ENCODE assay signal across 8 mouse cellular contexts in the genomic region with DNA sequence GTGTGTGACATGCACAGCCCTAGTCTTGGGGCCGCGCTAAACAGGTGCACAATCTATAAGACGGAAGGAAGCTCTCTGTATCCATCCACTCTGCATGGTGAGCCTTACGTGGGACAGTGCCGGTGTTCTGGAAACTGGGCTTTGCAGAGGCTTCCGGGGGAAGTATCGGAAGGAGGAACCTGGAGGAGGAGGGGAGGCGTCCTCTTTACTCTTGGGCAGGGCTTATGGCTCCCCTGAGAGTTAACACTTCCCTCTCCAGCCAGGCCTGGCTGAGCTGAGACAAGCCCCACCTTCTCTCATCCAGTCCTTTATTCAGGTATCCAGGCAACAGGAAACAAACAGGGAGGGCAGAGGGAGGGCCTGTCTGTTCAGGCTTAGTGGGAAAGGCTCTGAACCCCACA. TPM values are rescaled to one million over a fixed set of nuclear protein-coding genes. Genes with fewer than 3 reads are reported as not detected.
DNase-seq lines count a peak whose midpoint lies in the region; ATAC-seq and TF ChIP-seq lines count a peak whose summit lies in the region.

No protein-coding gene starts in this region.

- H3K9me3 ChIP-seq in heart, embryonic 10.5 days: no peaks in the 10 kb centered on the region
- H3K9me3 ChIP-seq in liver, embryonic 14.5 days (ENCODE audit: control insufficient read depth, low read length): no peaks in the 10 kb centered on the region
- no peaks in the 10 kb centered on the region for H3K9me3 ChIP-seq in stomach, embryonic 14.5 days (ENCODE audit: control insufficient read depth, low read depth, low read length)

- peak overlapping the region; percentile 28 for H3K4me2 ChIP-seq in liver, embryonic 14.5 days (ENCODE audit: low read depth)
- peak overlapping the region; percentile 66 for H3K4me2 ChIP-seq in stomach, embryonic 14.5 days (replicated peaks; ENCODE audit: low read depth, low read length)

- peak overlapping the region; percentile 36 for H3K4me3 ChIP-seq in cerebellum, adult 2 months (replicated peaks; ENCODE audit: insufficient read depth, low read depth, low read length)
- H3K4me3 ChIP-seq in brown adipose tissue, adult 24 weeks (ENCODE audit: insufficient read depth, low read depth, low read length): peak overlapping the region; percentile 50
- H3K4me3 ChIP-seq in heart, embryonic 10.5 days: peak overlapping the region; percentile 62
- H3K4me3 ChIP-seq in kidney, adult 2 months (ENCODE audit: insufficient read depth, low read depth, low read length): peak overlapping the region; percentile 54
- peak overlapping the region; percentile 7 to 30 for H3K4me3 ChIP-seq in liver, embryonic 14.5 days (ENCODE audit: insufficient read depth in 1 of 2, low read depth in 2 of 2, low read length in 2 of 2)
- peak overlapping the region; percentile 43 for H3K4me3 ChIP-seq in stomach, embryonic 14.5 days (ENCODE audit: low read depth, low read length)

- H3K27ac ChIP-seq in cerebellum, adult 2 months (ENCODE audit: insufficient read depth, low read length): no peak overlapping the region
- H3K27ac ChIP-seq in brown adipose tissue, adult 24 weeks (replicated peaks; ENCODE audit: low read depth, low read length): peak overlapping the region; percentile 61
- peak overlapping the region; percentile 69 for H3K27ac ChIP-seq in heart, embryonic 10.5 days
- H3K27ac ChIP-seq in kidney, adult 2 months (ENCODE audit: insufficient read depth, low read depth, low read length): no peak overlapping the region
- H3K27ac ChIP-seq in liver, embryonic 14.5 days: no peak overlapping the region
- no peak overlapping the region for H3K27ac ChIP-seq in stomach, embryonic 14.5 days (ENCODE audit: low read length)

- no peak overlapping the region for H3K9ac ChIP-seq in liver, embryonic 14.5 days (replicated peaks)
- H3K9ac ChIP-seq in stomach, embryonic 14.5 days (replicated peaks; ENCODE audit: low read depth, low read length): peak overlapping the region; percentile 31; the same call in 1 of the 2 replicates

- H3K4me1 ChIP-seq in cerebellum, adult 2 months (ENCODE audit: control insufficient read depth, insufficient read depth, low read length): no peaks in the 10 kb centered on the region
- H3K4me1 ChIP-seq in brown adipose tissue, adult 24 weeks (ENCODE audit: control insufficient read depth, insufficient read depth, insufficient read length, low read length): peaks cover 16% of the 10 kb centered on the region
- H3K4me1 ChIP-seq in heart, embryonic 10.5 days: peaks cover 38% of the 10 kb centered on the region
- 0 out of 2 replicates have a peak, but pooled peaks cover 3% of the 10 kb centered on the region for H3K4me1 ChIP-seq in kidney, adult 2 months (ENCODE audit: control insufficient read depth, insufficient read depth, low read length)
- no peaks in the 10 kb centered on the region; a peak in 1 of 4 replicates for H3K4me1 ChIP-seq in liver, embryonic 14.5 days (replicated peaks; ENCODE audit: control insufficient read depth in 2 of 2, insufficient read depth in 2 of 2, low read length in 1 of 2)
- peaks cover 5% of the 10 kb centered on the region; the same call in 1 of the 2 replicates for H3K4me1 ChIP-seq in stomach, embryonic 14.5 days (ENCODE audit: control insufficient read depth, insufficient read depth, low read length)

- H3K36me3 ChIP-seq in heart, embryonic 10.5 days: no peaks in the 10 kb centered on the region
- H3K36me3 ChIP-seq in kidney, adult 2 months (ENCODE audit: control insufficient read depth, insufficient read depth, low read length): no peaks in the 10 kb centered on the region
- no peaks in the 10 kb centered on the region for H3K36me3 ChIP-seq in liver, embryonic 14.5 days (replicated peaks; ENCODE audit: control insufficient read depth, insufficient read depth, low read depth)
- no peaks in the 10 kb centered on the region for H3K36me3 ChIP-seq in stomach, embryonic 14.5 days (ENCODE audit: control insufficient read depth, insufficient read depth, low read length)

- no peak for TF ChIP-seq CTCF in cerebellum, adult 2 months (IDR thresholded peaks at IDR 0.05; ENCODE audit: borderline replicate concordance, insufficient read depth, low read depth, low read length)
- no peak for TF ChIP-seq CTCF in kidney, adult 2 months (conservative IDR thresholded peaks at IDR 0.05; ENCODE audit: insufficient read depth, insufficient read length, low read depth, low read length)
- no peak for TF ChIP-seq CTCF in liver, embryonic 14.5 days (IDR thresholded peaks at IDR 0.05; ENCODE audit: low read depth)

- no peaks in the 10 kb centered on the region; the same call in 1 of the 2 replicates for H3K27me3 ChIP-seq in cerebellum, adult 2 months (ENCODE audit: control insufficient read depth, insufficient read depth, low read length)
- H3K27me3 ChIP-seq in heart, embryonic 10.5 days (ENCODE audit: insufficient read depth, poor library complexity, severe bottlenecking): peaks cover 32% of the 10 kb centered on the region; the same call in 1 of the 2 replicates
- H3K27me3 ChIP-seq in kidney, adult 2 months (replicated peaks; ENCODE audit: control insufficient read depth, insufficient read depth, low read length): no peaks in the 10 kb centered on the region
- no peaks in the 10 kb centered on the region for H3K27me3 ChIP-seq in liver, embryonic 14.5 days (ENCODE audit: control insufficient read depth, insufficient read depth, low read length)
- H3K27me3 ChIP-seq in stomach, embryonic 14.5 days (ENCODE audit: control insufficient read depth, insufficient read depth, low read length): no peaks in the 10 kb centered on the region

- no peak for TF ChIP-seq EP300 in liver, embryonic 14.5 days (IDR thresholded peaks at IDR 0.05; ENCODE audit: low read depth)

- ATAC-seq in liver, embryonic 14.5 days (ENCODE audit: insufficient read depth): peak; percentile 25; the same call in 1 of the 2 replicates
- peak; percentile 90 for ATAC-seq in stomach, embryonic 14.5 days (ENCODE audit: insufficient number of reproducible peaks, insufficient read depth, low FRiP score, low read depth)

- WGBS in cerebellum, adult 2 months: 5% methylated on average over 8 of the region's 8 CpGs
- WGBS in heart, embryonic 10.5 days: 1% methylated on average over 8 of the region's 8 CpGs
- 1% methylated on average over 8 of the region's 8 CpGs for WGBS in kidney, adult 2 months
- WGBS in liver, embryonic 14.5 days (ENCODE audit: insufficient replicate concordance): 0% methylated on average over 8 of the region's 8 CpGs
- WGBS in stomach, embryonic 14.5 days: 0% methylated on average over 8 of the region's 8 CpGs

- no peak for TF ChIP-seq POLR2A in cerebellum, adult 2 months (IDR thresholded peaks at IDR 0.05; ENCODE audit: borderline replicate concordance, insufficient read depth, low read length)
- no peak for TF ChIP-seq POLR2A in kidney, adult 2 months (IDR thresholded peaks at IDR 0.05; ENCODE audit: low read depth, low read length)

- DNase-seq in cerebellum, adult 2 months: no peak
- no peak for DNase-seq in cerebellum, postnatal 36 days
- peak; percentile 90 for DNase-seq in heart, embryonic 10.5 days (ENCODE audit: low spot score)
- DNase-seq in kidney, adult 2 months: peak; percentile 67
- no peak for DNase-seq in liver, embryonic 14.5 days (ENCODE audit: low read depth in 3 of 3, low spot score in 3 of 3)
- DNase-seq in naive thymus-derived CD4-positive, alpha-beta T cell, adult 2 months (ENCODE audit: low read depth): peak; percentile 70

RNA-seq across cellular contexts. Expression of a gene that starts 5.2 kb away (rescaled TPM):
- 0.46 and 0.65 TPM in 2 replicates for polyA plus RNA-seq in cerebellum, adult 2 months (2012; rRNA removed)
- polyA plus RNA-seq in brown adipose tissue, adult 24 weeks (2012; ENCODE audit: insufficient read depth, insufficient read length, missing spikeins): not detected in 2 replicates
- 0.12 TPM in 1 of 2 replicates, not detected in the other for polyA plus RNA-seq in heart, embryonic 10.5 days (2016; fragmentation: Nextera tagmentation; extraction: Ambion mirVana)
- polyA plus RNA-seq in kidney, adult 2 months (2012; rRNA removed): 0.38 and 0.41 TPM in 2 replicates
- not detected in 2 replicates for polyA plus RNA-seq in liver, embryonic 14.5 days (2012; rRNA removed)
- not detected in 2 replicates for polyA plus RNA-seq in liver, embryonic 14.5 days (2014; fragmentation: Nextera tagmentation; extraction: Ambion mirVana)
- polyA plus RNA-seq in stomach, embryonic 14.5 days (2014; fragmentation: Nextera tagmentation; extraction: Ambion mirVana): 1.0 and 1.2 TPM in 2 replicates

RNA-seq across cellular contexts. Expression of a gene that starts 29.9 kb away (rescaled TPM):
- polyA plus RNA-seq in cerebellum, adult 2 months (2012; rRNA removed): 1.00 and 1.0 TPM in 2 replicates
- polyA plus RNA-seq in brown adipose tissue, adult 24 weeks (2012; ENCODE audit: insufficient read depth, insufficient read length, missing spikeins): not detected in 2 replicates
- polyA plus RNA-seq in heart, embryonic 10.5 days (2016; fragmentation: Nextera tagmentation; extraction: Ambion mirVana): 1.7 and 2.4 TPM in 2 replicates
- 0.33 and 0.79 TPM in 2 replicates for polyA plus RNA-seq in kidney, adult 2 months (2012; rRNA removed)
- polyA plus RNA-seq in liver, embryonic 14.5 days (2012; rRNA removed): 0.15 and 0.28 TPM in 2 replicates
- 0.22 and 0.29 TPM in 2 replicates for polyA plus RNA-seq in liver, embryonic 14.5 days (2014; fragmentation: Nextera tagmentation; extraction: Ambion mirVana)
- 1.9 and 2.9 TPM in 2 replicates for polyA plus RNA-seq in stomach, embryonic 14.5 days (2014; fragmentation: Nextera tagmentation; extraction: Ambion mirVana)

RNA-seq across cellular contexts. Expression of a gene that starts 39.8 kb away (rescaled TPM):
- 0.07 and 0.10 TPM in 2 replicates for polyA plus RNA-seq in cerebellum, adult 2 months (2012; rRNA removed)
- 1.4 TPM in 1 of 2 replicates, not detected in the other for polyA plus RNA-seq in brown adipose tissue, adult 24 weeks (2012; ENCODE audit: insufficient read depth, insufficient read length, missing spikeins)
- polyA plus RNA-seq in heart, embryonic 10.5 days (2016; fragmentation: Nextera tagmentation; extraction: Ambion mirVana): not detected in 2 replicates
- 1.7 and 3.0 TPM in 2 replicates for polyA plus RNA-seq in kidney, adult 2 months (2012; rRNA removed)
- 0.11 and 0.15 TPM in 2 replicates for polyA plus RNA-seq in liver, embryonic 14.5 days (2012; rRNA removed)
- polyA plus RNA-seq in liver, embryonic 14.5 days (2014; fragmentation: Nextera tagmentation; extraction: Ambion mirVana): 0.09 TPM in 1 of 2 replicates, not detected in the other
- 0.45 TPM in 1 of 2 replicates, not detected in the other for polyA plus RNA-seq in stomach, embryonic 14.5 days (2014; fragmentation: Nextera tagmentation; extraction: Ambion mirVana)

RNA-seq across cellular contexts. Expression of a gene that starts 50.7 kb away (rescaled TPM):
- polyA plus RNA-seq in cerebellum, adult 2 months (2012; rRNA removed): 12.9 and 13.0 TPM in 2 replicates
- 26.2 and 29.3 TPM in 2 replicates for polyA plus RNA-seq in brown adipose tissue, adult 24 weeks (2012; ENCODE audit: insufficient read depth, insufficient read length, missing spikeins)
- polyA plus RNA-seq in heart, embryonic 10.5 days (2016; fragmentation: Nextera tagmentation; extraction: Ambion mirVana): 276 and 315 TPM in 2 replicates
- 202 and 286 TPM in 2 replicates for polyA plus RNA-seq in kidney, adult 2 months (2012; rRNA removed)
- polyA plus RNA-seq in liver, embryonic 14.5 days (2012; rRNA removed): 75.1 and 88.2 TPM in 2 replicates
- polyA plus RNA-seq in liver, embryonic 14.5 days (2014; fragmentation: Nextera tagmentation; extraction: Ambion mirVana): 94.4 and 97.5 TPM in 2 replicates
- polyA plus RNA-seq in stomach, embryonic 14.5 days (2014; fragmentation: Nextera tagmentation; extraction: Ambion mirVana): 188 and 196 TPM in 2 replicates

RNA-seq across cellular contexts. Expression of a gene that starts 51.8 kb away (rescaled TPM):
- polyA plus RNA-seq in cerebellum, adult 2 months (2012; rRNA removed): 0.10 TPM in 1 of 2 replicates, not detected in the other
- polyA plus RNA-seq in brown adipose tissue, adult 24 weeks (2012; ENCODE audit: insufficient read depth, insufficient read length, missing spikeins): not detected in 2 replicates
- polyA plus RNA-seq in heart, embryonic 10.5 days (2016; fragmentation: Nextera tagmentation; extraction: Ambion mirVana): not detected in 2 replicates
- polyA plus RNA-seq in kidney, adult 2 months (2012; rRNA removed): not detected in 2 replicates
- not detected in 2 replicates for polyA plus RNA-seq in liver, embryonic 14.5 days (2012; rRNA removed)
- not detected in 2 replicates for polyA plus RNA-seq in liver, embryonic 14.5 days (2014; fragmentation: Nextera tagmentation; extraction: Ambion mirVana)
- not detected in 2 replicates for polyA plus RNA-seq in stomach, embryonic 14.5 days (2014; fragmentation: Nextera tagmentation; extraction: Ambion mirVana)

Comparison
In these comparisons a context has a peak if more than half of its experiments do, and no peak if none do; other contexts are left out.
1. DNase-seq: peak in heart, embryonic 10.5 days (single experiment), kidney, adult 2 months (single experiment) and naive thymus-derived CD4-positive, alpha-beta T cell, adult 2 months (single experiment); none in cerebellum, adult 2 months (0 of 2), cerebellum, postnatal 36 days (0 of 2) and liver, embryonic 14.5 days (0 of 3).
2. H3K27ac ChIP-seq: peak in brown adipose tissue, adult 24 weeks (single experiment) and heart, embryonic 10.5 days (single experiment); none in cerebellum, adult 2 months (single experiment), kidney, adult 2 months (single experiment), liver, embryonic 14.5 days (single experiment) and stomach, embryonic 14.5 days (single experiment).
3. Peak in every context shown above with its lines, with median percentiles within 50 percentile points of each other: H3K4me3 ChIP-seq.